Mouse (Mus musculus) stomach, postnatal 0 days (tissue): Measurements from ENCODE around the gene Vapb. TPM values are rescaled to one million over a fixed set of nuclear protein-coding genes. Genes with fewer than 3 reads are reported as not detected.

Experiments
- ATAC-seq: fragments of 200-750 bp; cut with Nextera tagmentation; 2 replicates; pipeline ENCODE4 v1.8.0; 2017; ENCODE audit not compliant: low FRiP score, low TSS enrichment
- DNase-seq: peaks from one replicate; pipeline ENCODE4 v3.0.0-alpha.2; 2016; ENCODE audit warnings: low spot score
- H3K27ac ChIP-seq: fragments of 300-500 bp; sonication (generic); replicated peaks from 2 replicates; pipeline ENCODE4 v1.5.1; 2014; ENCODE audit warnings: mild to moderate bottlenecking, control low read depth
- H3K27me3 ChIP-seq: fragments of 300-500 bp; sonication (generic); 2 replicates; pipeline ENCODE4 v1.6.1; 2014; ENCODE audit warnings: low read length; ENCODE audit not compliant: control insufficient read depth, insufficient read depth
- H3K36me3 ChIP-seq: fragments of 300-500 bp; sonication (generic); 2 replicates; pipeline ENCODE4 v1.6.1; 2014; ENCODE audit warnings: low read length, mixed read lengths; ENCODE audit not compliant: control insufficient read depth, insufficient read depth
- H3K4me1 ChIP-seq: fragments of 300-500 bp; sonication (generic); replicated peaks from 2 replicates; pipeline ENCODE4 v1.6.1; 2014; ENCODE audit warnings: antibody characterized with exemption; ENCODE audit not compliant: control insufficient read depth, insufficient read depth
- H3K4me2 ChIP-seq: fragments of 300-500 bp; sonication (generic); replicated peaks from 2 replicates; pipeline ENCODE4 v1.6.1; 2014; ENCODE audit warnings: low read depth, mild to moderate bottlenecking, control low read depth, moderate library complexity
- H3K4me3 ChIP-seq: fragments of 300-500 bp; sonication (generic); 2 replicates; pipeline ENCODE4 v1.5.1; 2014; ENCODE audit warnings: low read depth, low read length, control low read depth
- H3K9ac ChIP-seq: fragments of 300-500 bp; sonication (generic); 2 replicates; pipeline ENCODE4 v1.6.1; 2014; ENCODE audit warnings: mild to moderate bottlenecking, low read length, control low read depth, mixed read lengths
- H3K9me3 ChIP-seq: fragments of 300-500 bp; sonication (generic); 2 replicates; pipeline ENCODE4 v1.6.1; 2016; ENCODE audit warnings: low read length; ENCODE audit not compliant: control insufficient read depth
- CTCF ChIP-seq: IDR thresholded peaks from 2 replicates; pipeline ENCODE4 v1.5.1; 2016; ENCODE audit warnings: antibody characterized with exemption, low read depth, mild to moderate bottlenecking, moderate library complexity
- EP300 ChIP-seq: optimal IDR thresholded peaks from 2 replicates; pipeline ENCODE3; 2016; ENCODE audit warnings: antibody characterized with exemption
- WGBS: fragments of 180-500 bp; shearing (Covaris S2); extraction: QIAGEN DNeasy Blood & Tissue Kit; methylation state at CpG from one replicate; pipeline ENCODE4 v1.1.7; 2014; 5-methylcytosine and 5-hydroxymethylcytosine counted together
- polyA plus RNA-seq: library from polyadenylated mRNA; unstranded; fragments of >200 nt; fragmentation: Nextera tagmentation; extraction: Ambion mirVana; gene quantifications from 2 replicates; pipeline ENCODE4 v1.2.1, GENCODE M21; 2015

The Vapb gene
- 11.1 and 13.1 TPM in 2 replicates for polyA plus RNA-seq

DNA sequence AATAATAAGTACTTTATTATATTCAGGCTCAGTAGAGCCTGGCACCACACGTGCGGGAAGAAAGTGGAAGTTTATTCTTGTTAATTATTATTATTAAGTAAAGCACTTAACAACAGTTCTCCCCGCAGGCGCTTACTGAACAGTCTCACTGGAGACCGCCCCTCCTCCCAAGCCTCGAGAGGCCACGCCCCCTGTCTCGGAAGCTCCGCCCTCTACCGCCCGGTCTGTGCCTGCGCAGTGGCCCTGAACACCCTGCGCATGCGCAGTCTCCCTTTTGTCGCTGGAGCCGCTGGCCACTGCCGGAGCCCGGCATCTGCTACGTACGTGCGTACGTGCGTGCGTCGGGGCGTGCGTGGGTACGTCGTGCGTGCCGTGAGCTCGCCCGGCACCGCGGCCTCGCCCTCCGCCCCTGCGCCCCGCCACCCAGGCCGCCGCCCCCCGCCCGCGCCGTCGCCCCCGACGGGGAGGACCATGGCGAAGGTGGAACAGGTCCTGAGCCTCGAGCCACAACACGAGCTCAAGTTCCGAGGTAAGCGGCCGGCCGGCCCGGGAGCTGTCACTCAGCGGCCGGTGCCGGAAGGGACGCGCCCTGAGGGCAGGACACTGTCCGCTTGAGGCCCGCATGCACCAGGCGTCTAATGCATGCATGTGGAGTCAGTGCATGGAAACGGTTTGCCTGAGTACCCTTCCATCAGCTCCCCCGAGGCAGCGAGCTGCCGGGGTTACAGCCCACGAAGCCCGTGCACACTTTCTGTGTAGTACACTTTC, at the start of gene Vapb:
Gene Vapb, plus strand, starts transcription at position 290 of the 768 bp plus-strand sequence.
- peak; percentile 55 for TF ChIP-seq CTCF
- no peak for TF ChIP-seq EP300
- H3K9ac ChIP-seq: peak within 1 kb of the TSS; percentile 89
- ATAC-seq (peak; percentile 97), DNase-seq (peak; percentile 99)
- H3K4me3 ChIP-seq: peak within 1 kb of the TSS; percentile 85
- no peaks in the 10 kb centered on the region for H3K27me3 ChIP-seq
- H3K36me3 ChIP-seq: no peaks in the 10 kb centered on the region; the same call in 1 of the 2 replicates
- H3K9me3 ChIP-seq: no peaks in the 10 kb centered on the region
- peaks cover 9% of the 10 kb centered on the region for H3K4me1 ChIP-seq
- H3K27ac ChIP-seq: peak within 1 kb of the TSS; percentile 86
- peak within 1 kb of the TSS; percentile 86 for H3K4me2 ChIP-seq
- under 1% methylated on average over 69 of the region's 70 CpGs for WGBS

DNA sequence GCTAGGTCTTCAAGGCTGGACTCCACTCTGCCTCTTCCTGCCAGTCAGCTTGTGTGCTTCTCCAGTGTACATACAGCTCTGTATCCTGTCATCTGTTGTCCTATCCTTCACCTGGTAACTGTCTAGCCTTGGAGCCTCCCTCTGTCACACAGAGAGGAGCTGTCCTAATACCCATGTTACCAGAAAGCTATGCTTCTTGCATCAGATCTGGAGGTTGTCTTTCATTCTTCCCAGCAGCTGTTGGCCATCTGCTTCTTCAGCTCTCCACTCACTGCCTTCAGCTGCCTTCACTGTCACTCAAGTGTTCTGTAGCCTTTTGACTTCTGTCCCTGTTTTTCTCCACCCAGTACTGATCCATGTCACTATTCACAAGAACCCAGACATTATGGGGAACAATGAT, 47.5 kb upstream of the Vapb start:
- H3K4me2 ChIP-seq: no peak overlapping the region
- DNase-seq: no peak
- H3K27me3 ChIP-seq: no peaks in the 10 kb centered on the region
- peaks cover 15% of the 10 kb centered on the region for H3K36me3 ChIP-seq
- TF ChIP-seq CTCF: no peak
- no peak for TF ChIP-seq EP300
- H3K4me1 ChIP-seq: no peaks in the 10 kb centered on the region
- H3K27ac ChIP-seq: no peak overlapping the region
- H3K9me3 ChIP-seq: no peaks in the 10 kb centered on the region
- H3K4me3 ChIP-seq: no peak overlapping the region
- H3K9ac ChIP-seq: no peak overlapping the region
- ATAC-seq: no peak

DNA sequence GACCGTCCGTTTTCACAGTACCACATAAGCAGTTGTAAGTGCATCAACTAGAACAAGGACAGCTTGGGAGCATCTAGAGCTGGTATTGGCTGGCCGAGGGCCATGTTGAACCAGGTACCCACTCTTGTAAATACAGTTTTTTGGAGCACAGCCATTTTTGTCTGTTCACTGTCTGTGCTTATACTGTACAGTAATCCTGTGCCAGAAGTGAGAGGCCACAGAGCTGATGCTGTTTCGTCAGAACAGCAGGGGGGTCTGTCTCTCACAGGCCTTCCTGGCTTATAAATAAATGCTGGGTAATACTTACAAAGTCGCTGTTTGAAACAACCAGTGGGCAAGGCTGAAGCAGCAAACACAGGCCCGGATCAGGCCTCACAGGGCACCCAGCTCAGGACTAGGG, 45.6 kb upstream of the Vapb start:
- Histone ChIP-seq H3K4me1 (no peaks in the 10 kb centered on the region), H3K36me3 (peaks cover 16% of the 10 kb centered on the region), H3K4me3 (no peak overlapping the region), H3K27ac (no peak overlapping the region), H3K9me3 (no peaks in the 10 kb centered on the region), H3K9ac (no peak overlapping the region), H3K27me3 (no peaks in the 10 kb centered on the region), H3K4me2 (no peak overlapping the region)
- no peak for ATAC-seq
- WGBS: 71% methylated on average over 6 of the region's 6 CpGs
- TF ChIP-seq CTCF: no peak
- TF ChIP-seq EP300: no peak
- DNase-seq: no peak

DNA sequence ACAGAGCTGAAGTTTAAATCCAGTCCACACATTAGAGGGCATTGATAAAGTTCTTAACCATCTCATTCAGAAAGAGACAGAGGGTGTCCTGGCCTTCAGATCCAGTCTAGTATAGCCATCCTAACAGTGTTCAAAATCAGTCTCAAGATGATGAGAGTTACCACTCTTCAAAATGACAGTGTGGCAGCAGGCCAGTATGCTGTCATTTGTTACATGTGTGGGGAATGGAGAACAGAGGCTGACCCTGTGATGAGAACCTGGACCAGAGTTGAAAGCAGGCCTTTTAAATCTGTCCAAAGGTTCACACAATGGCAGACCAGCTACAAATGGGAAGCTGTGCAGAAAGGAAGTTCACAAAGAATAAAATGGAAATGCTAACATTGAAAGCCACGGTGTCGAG, 44.6 kb upstream of the Vapb start:
- WGBS: 94% methylated on average over 2 of the region's 2 CpGs
- Histone ChIP-seq H3K4me2 (no peak overlapping the region), H3K9ac (no peak overlapping the region), H3K27ac (no peak overlapping the region), H3K4me3 (no peak overlapping the region), H3K36me3 (peaks cover 22% of the 10 kb centered on the region), H3K27me3 (no peaks in the 10 kb centered on the region), H3K9me3 (no peaks in the 10 kb centered on the region), H3K4me1 (no peaks in the 10 kb centered on the region)
- no peak for DNase-seq
- ATAC-seq: no peak
- TF ChIP-seq CTCF: no peak

DNA sequence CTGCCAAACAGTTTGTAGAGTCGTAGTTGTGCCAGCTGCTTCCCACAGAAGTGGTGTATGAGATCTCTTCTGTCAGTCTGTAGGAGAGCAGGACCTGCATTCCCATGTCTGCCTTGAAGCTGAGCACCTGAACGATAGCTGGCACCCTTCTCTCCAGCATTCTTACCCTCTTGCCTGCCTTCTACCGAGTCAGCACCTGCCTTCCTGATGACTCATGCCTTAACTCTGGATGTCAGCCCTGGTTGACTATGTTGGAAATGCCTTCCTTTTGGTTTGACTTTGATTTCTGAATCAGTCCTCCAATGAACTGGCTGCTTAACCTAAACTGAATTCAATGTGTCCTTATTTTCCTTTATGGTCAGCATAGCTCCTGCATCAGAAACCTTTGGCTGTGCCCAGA, 38.5 kb upstream of the Vapb start:
- H3K9ac ChIP-seq: no peak overlapping the region
- H3K27me3 ChIP-seq: no peaks in the 10 kb centered on the region
- H3K27ac ChIP-seq: no peak overlapping the region
- H3K36me3 ChIP-seq: peaks cover 25% of the 10 kb centered on the region
- DNase-seq (no peak), ATAC-seq (no peak)
- TF ChIP-seq EP300: no peak
- TF ChIP-seq CTCF: no peak
- 53% methylated on average over 3 of the region's 3 CpGs for WGBS
- no peaks in the 10 kb centered on the region for H3K9me3 ChIP-seq
- no peak overlapping the region for H3K4me3 ChIP-seq
- H3K4me1 ChIP-seq: no peaks in the 10 kb centered on the region
- no peak overlapping the region for H3K4me2 ChIP-seq

DNA sequence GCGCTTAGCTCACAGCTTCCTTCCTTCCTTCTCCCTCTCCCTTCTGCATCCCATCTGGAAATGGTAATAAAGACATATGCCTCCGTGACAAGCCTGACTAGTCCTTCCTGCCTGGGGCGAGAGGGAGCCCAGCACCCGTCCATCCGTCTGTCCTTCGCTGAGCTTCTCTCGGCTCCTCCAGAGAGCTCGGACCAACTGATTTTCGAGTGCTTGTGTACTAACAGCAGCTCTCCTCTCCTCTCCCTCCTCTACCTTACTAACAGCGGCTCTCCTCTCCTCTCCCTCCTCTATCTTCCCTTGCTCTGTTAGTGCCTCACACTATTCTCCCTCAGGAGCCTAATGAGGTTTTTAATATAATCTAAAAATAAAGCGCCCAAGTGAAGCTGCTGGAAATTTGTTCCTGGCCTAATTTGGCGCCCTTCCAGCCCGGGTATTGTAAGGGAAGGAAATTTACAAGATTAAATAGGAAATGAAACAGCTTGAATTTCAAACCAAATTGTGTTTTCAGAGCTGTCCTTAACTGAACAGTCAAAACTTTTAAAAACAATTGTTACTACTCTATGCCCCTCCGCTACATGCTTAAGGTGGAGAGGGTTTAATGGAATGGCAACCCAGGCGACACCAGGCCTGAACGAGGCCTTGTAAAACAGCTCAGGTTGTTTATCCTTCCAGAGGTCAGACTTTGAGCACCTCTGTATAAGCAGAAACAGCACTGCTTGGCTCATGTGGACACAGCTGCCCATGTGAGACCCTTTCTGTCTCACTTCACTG, 35.0 kb upstream of the Vapb start:
- DNase-seq: no peak
- H3K4me3 ChIP-seq: no peak overlapping the region
- WGBS: 66% methylated on average over 16 of the region's 16 CpGs

More for the DNA sequence above, 35.0 kb upstream of the Vapb start:
- H3K4me1 ChIP-seq: no peaks in the 10 kb centered on the region
- H3K4me2 ChIP-seq: no peak overlapping the region
- H3K9me3 ChIP-seq: no peaks in the 10 kb centered on the region
- no peaks in the 10 kb centered on the region for H3K27me3 ChIP-seq
- ATAC-seq: no peak
- no peak overlapping the region for H3K9ac ChIP-seq
- H3K36me3 ChIP-seq: peaks cover 21% of the 10 kb centered on the region
- 0 out of 2 replicates have a peak overlapping the region, but pooled peaks have one; percentile 18 for H3K27ac ChIP-seq
- TF ChIP-seq CTCF: no peak
